Mouse (Mus musculus) liver, embryonic 14.5 days (tissue): ENCODE results near the gene Ubl3.

Source experiments
- CTCF ChIP-seq: IDR thresholded peaks from 2 replicates; pipeline ENCODE4 v1.5.1; 2016; ENCODE audit warnings: antibody characterized with exemption, low read depth, control low read depth
- EP300 ChIP-seq: IDR thresholded peaks from 2 replicates; pipeline ENCODE4 v1.6.1; 2016; ENCODE audit warnings: antibody characterized with exemption, low read depth

DNA sequence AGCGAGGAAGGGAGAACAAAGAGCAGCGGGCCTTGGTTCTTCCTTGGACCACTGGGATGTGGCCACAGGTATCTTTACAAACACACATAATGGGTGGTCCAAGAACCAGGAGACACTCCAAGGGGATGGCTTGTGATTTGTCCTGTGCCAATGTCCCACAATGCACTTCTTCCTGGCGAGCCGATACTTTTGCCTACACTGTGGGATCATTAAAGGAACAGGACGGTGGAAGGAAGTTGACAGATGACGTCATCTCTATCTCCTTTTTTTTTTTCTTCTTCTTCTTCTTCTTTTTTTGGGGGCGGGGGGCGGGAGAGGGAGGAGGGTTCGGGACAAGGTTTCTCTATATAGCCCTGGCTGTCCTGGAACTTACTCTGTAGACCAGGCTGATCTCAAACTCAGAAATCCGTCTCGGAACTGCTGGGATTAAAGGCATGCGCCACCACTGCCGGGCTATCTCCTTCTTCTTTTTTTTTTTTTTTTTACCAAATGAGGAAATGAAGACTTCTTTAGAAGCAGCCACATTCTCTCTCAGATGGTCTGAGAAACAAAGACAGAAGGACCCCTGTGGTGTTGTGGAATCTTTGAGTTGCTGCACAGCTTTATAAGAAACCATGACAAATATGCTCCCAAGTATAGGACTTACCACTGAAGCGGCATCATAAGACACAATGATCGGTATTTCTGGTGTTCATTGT lies 6.8 kb upstream of the Ubl3 start:
- no peak for TF ChIP-seq CTCF
- TF ChIP-seq EP300: no peak
